Mouse (Mus musculus): Measurements from ENCODE around the gene Flrt2. TPM values are rescaled to one million over a fixed set of nuclear protein-coding genes. Genes with fewer than 3 reads are reported as not detected.
"Not testable (repeated sequence)": the region's sequence is repeated elsewhere in the genome, so short reads cannot be mapped to it uniquely, and the experiment has no call there.

The Flrt2 gene
- polyA plus RNA-seq (2012; rRNA removed) (0.28 and 0.44 TPM in 2 replicates), polyA plus RNA-seq (2014; fragmentation: Nextera tagmentation; extraction: Ambion mirVana) (0.63 and 0.80 TPM in 2 replicates)

DNA sequence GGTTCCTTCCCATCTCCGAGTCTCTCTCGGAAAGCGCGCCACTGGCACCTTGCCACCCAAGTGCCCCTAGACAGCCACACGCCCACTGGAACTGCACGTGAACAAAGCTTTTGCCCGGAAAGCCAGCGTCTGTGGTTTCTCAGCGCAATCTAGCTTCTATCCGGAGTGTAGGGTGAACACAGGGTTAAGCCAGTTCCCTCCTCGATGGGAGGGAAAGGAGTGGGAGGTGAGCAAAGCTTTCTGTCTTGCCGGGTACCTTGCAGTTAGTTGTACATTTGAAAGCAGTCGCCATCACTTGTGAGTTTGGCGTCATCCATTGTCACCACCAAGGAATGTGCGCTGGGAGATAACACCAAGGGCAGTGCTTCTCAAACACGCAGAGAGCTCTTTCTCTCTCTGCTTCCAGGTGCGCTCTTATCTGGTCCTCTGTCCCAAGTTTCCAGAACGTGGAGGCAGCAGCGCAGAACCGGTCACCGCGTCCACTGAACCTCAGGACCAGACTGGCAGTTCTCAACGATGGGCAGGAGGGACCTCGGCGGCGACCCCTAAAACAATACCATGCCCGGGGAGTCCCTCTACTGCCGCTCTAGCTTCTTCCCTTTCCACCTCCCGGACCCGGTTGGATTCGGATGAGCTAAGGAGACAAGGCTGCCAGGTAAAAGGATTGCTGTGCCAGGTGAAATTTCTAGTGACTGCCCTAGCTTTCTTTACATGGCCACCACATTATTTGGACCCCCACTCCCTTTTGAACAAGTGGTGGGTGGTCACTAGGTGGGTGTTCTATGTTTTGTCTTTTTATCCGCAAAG lies at the start of gene Flrt2:
Gene Flrt2, plus strand, starts transcription at position 266 of the 807 bp plus-strand sequence.
- under 1% methylated on average over 32 of the region's 32 CpGs for WGBS (ENCODE audit: insufficient replicate concordance)
- Histone ChIP-seq H3K4me1 (replicated peaks; ENCODE audit: control insufficient read depth in 2 of 2, insufficient read depth in 2 of 2, low read length in 1 of 2) (no peaks in the 10 kb centered on the region), H3K4me3 (ENCODE audit: insufficient read depth in 1 of 2, low read depth in 2 of 2, low read length in 2 of 2) (peak within 1 kb of the TSS in 1 of 2 experiments; percentile 31; a peak in 1 of 4 replicates), H3K9ac (replicated peaks) (no peak within 1 kb of the TSS), H3K4me2 (ENCODE audit: low read depth) (peak within 1 kb of the TSS; percentile 9; the same call in 1 of the 2 replicates), H3K27me3 (ENCODE audit: control insufficient read depth, insufficient read depth, low read length) (peaks cover 54% of the 10 kb centered on the region), H3K36me3 (replicated peaks; ENCODE audit: control insufficient read depth, insufficient read depth, low read depth) (no peaks in the 10 kb centered on the region), H3K9me3 (ENCODE audit: control insufficient read depth, low read length) (no peaks in the 10 kb centered on the region), H3K27ac (no peak within 1 kb of the TSS)
- ATAC-seq (ENCODE audit: insufficient read depth) (no peak), DNase-seq (ENCODE audit: low read depth in 3 of 3, low spot score in 3 of 3) (no peak)
- TF ChIP-seq EP300 (IDR thresholded peaks at IDR 0.05; ENCODE audit: low read depth) (no peak), CTCF (IDR thresholded peaks at IDR 0.05; ENCODE audit: low read depth) (no peak)

DNA sequence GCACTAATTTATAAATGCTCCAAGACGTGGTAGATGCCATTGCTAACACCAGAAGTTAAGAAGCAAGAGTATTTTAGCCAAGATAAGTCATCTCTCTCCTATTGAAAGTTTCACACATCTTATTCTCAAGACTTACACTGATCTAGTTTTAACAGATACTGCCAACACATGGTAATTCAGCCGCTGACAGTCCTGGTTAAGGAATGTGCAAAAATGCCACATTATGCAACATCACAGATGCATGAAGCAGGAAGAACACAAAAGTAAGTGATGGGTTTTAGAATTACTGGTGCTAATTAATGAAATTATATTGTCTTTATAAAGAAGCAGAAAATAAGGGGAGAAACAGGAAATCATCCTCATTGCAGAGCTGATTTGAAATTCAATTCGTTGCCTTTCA lies 49.8 kb upstream of the Flrt2 start:
- H3K36me3 ChIP-seq (replicated peaks; ENCODE audit: control insufficient read depth, insufficient read depth, low read depth) = no peaks in the 10 kb centered on the region
- no peak overlapping the region for H3K4me3 ChIP-seq (ENCODE audit: insufficient read depth in 1 of 2, low read depth in 2 of 2, low read length in 2 of 2)
- H3K27ac ChIP-seq = no peak overlapping the region
- H3K27me3 ChIP-seq (ENCODE audit: control insufficient read depth, insufficient read depth, low read length) = no peaks in the 10 kb centered on the region
- no peaks in the 10 kb centered on the region for H3K4me1 ChIP-seq (replicated peaks; ENCODE audit: control insufficient read depth in 2 of 2, insufficient read depth in 2 of 2, low read length in 1 of 2)
- H3K9ac ChIP-seq (replicated peaks) = no peak overlapping the region
- ATAC-seq (ENCODE audit: insufficient read depth) (no peak), DNase-seq (ENCODE audit: low read depth in 3 of 3, low spot score in 3 of 3) (no peak)
- no peak for TF ChIP-seq EP300 (IDR thresholded peaks at IDR 0.05; ENCODE audit: low read depth)
- TF ChIP-seq CTCF (IDR thresholded peaks at IDR 0.05; ENCODE audit: low read depth) = no peak
- no peak overlapping the region for H3K4me2 ChIP-seq (ENCODE audit: low read depth)
- H3K9me3 ChIP-seq (ENCODE audit: control insufficient read depth, low read length) = no peaks in the 10 kb centered on the region
- WGBS (ENCODE audit: insufficient replicate concordance) = 34% methylated on average over 3 of the region's 3 CpGs

GRCm38 (mm10) chr12:95647179-95647578 lies 44.8 kb upstream of the Flrt2 start:
- 100% methylated on average over 1 of the region's 6 CpGs for WGBS (ENCODE audit: insufficient replicate concordance)
- DNase-seq (ENCODE audit: low read depth in 3 of 3, low spot score in 3 of 3); H3K4me2 ChIP-seq (ENCODE audit: low read depth); H3K9me3 ChIP-seq (ENCODE audit: control insufficient read depth, low read length); H3K27ac ChIP-seq; H3K4me1 ChIP-seq (replicated peaks; ENCODE audit: control insufficient read depth in 2 of 2, insufficient read depth in 2 of 2, low read length in 1 of 2); ATAC-seq (ENCODE audit: insufficient read depth); H3K4me3 ChIP-seq (ENCODE audit: insufficient read depth in 1 of 2, low read depth in 2 of 2, low read length in 2 of 2); H3K27me3 ChIP-seq (ENCODE audit: control insufficient read depth, insufficient read depth, low read length); H3K36me3 ChIP-seq (replicated peaks; ENCODE audit: control insufficient read depth, insufficient read depth, low read depth); H3K9ac ChIP-seq (replicated peaks): not testable (repeated sequence)

- Histone ChIP-seq H3K4me2 (ENCODE audit: low read depth) (no peak overlapping the region), H3K27ac (no peak overlapping the region), H3K4me1 (replicated peaks; ENCODE audit: control insufficient read depth in 2 of 2, insufficient read depth in 2 of 2, low read length in 1 of 2) (no peaks in the 10 kb centered on the region), H3K36me3 (replicated peaks; ENCODE audit: control insufficient read depth, insufficient read depth, low read depth) (no peaks in the 10 kb centered on the region), H3K9me3 (ENCODE audit: control insufficient read depth, low read length) (no peaks in the 10 kb centered on the region), H3K27me3 (ENCODE audit: control insufficient read depth, insufficient read depth, low read length) (no peaks in the 10 kb centered on the region), H3K9ac (replicated peaks) (no peak overlapping the region), H3K4me3 (ENCODE audit: insufficient read depth in 1 of 2, low read depth in 2 of 2, low read length in 2 of 2) (no peak overlapping the region)
- DNase-seq (ENCODE audit: low read depth in 3 of 3, low spot score in 3 of 3) = no peak
- 58% methylated on average over 4 of the region's 4 CpGs for WGBS (ENCODE audit: insufficient replicate concordance)
- no peak for TF ChIP-seq CTCF (IDR thresholded peaks at IDR 0.05; ENCODE audit: low read depth)
- no peak for TF ChIP-seq EP300 (IDR thresholded peaks at IDR 0.05; ENCODE audit: low read depth)
- no peak for ATAC-seq (ENCODE audit: insufficient read depth)
These were observed 39.6 kb upstream of the Flrt2 start for GRCm38 (mm10) chr12:95652172-95653156.

DNA sequence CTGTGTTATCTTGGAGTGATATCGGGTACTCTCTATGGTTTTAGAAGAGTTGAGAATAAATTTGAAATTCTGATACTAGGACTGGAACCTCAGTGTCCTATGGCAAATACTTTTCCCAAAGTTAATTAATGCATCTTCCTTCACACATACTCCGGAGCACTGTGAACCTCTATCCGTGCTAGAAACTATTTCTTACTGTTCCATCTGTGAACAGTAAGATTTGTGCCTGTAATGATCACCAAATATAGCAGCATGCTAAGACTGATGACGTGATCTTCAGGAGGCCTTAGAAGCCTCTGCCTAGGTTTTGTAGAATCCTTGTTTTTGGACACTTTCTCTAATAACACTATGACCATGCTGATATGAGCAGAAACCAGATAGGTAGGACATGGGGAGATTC lies 35.4 kb upstream of the Flrt2 start:
- no peak for ATAC-seq (ENCODE audit: insufficient read depth)
- H3K4me3 ChIP-seq (ENCODE audit: insufficient read depth in 1 of 2, low read depth in 2 of 2, low read length in 2 of 2) = no peak overlapping the region
- DNase-seq (ENCODE audit: low read depth in 3 of 3, low spot score in 3 of 3) = no peak
- no peak overlapping the region for H3K9ac ChIP-seq (replicated peaks)
- WGBS (ENCODE audit: insufficient replicate concordance) = 52% methylated on average over 4 of the region's 4 CpGs
- H3K4me2 ChIP-seq (ENCODE audit: low read depth) = no peak overlapping the region
- H3K9me3 ChIP-seq (ENCODE audit: control insufficient read depth, low read length) = no peaks in the 10 kb centered on the region
- no peaks in the 10 kb centered on the region for H3K27me3 ChIP-seq (ENCODE audit: control insufficient read depth, insufficient read depth, low read length)
- TF ChIP-seq EP300 (IDR thresholded peaks at IDR 0.05; ENCODE audit: low read depth) (no peak), CTCF (IDR thresholded peaks at IDR 0.05; ENCODE audit: low read depth) (no peak)
- H3K36me3 ChIP-seq (replicated peaks; ENCODE audit: control insufficient read depth, insufficient read depth, low read depth) = no peaks in the 10 kb centered on the region
- H3K4me1 ChIP-seq (replicated peaks; ENCODE audit: control insufficient read depth in 2 of 2, insufficient read depth in 2 of 2, low read length in 1 of 2) = no peaks in the 10 kb centered on the region
- no peak overlapping the region for H3K27ac ChIP-seq
